Mouse (Mus musculus) hindbrain, embryonic 11.5 days (tissue): ENCODE results near the gene Bcat2. TPM values are rescaled to one million over a fixed set of nuclear protein-coding genes. Genes with fewer than 3 reads are reported as not detected.
A peak's percentile ranks its signal among the peaks of the same experiment; 100 is the strongest.

Source experiments
- ATAC-seq: fragments of 200-750 bp; cut with Nextera tagmentation; 2 replicates; pipeline ENCODE4 v1.8.0; 2017; ENCODE audit warnings: mild to moderate bottlenecking, moderate TSS enrichment, moderate library complexity; ENCODE audit not compliant: low FRiP score
- DNase-seq: peaks from one replicate; pipeline ENCODE4 v3.0.0-alpha.2; 2015; ENCODE audit warnings: low spot score
- H3K27ac ChIP-seq: fragments of 300-500 bp; sonication (generic); 2 replicates; pipeline ENCODE4 v1.5.1; 2014; ENCODE audit warnings: mild to moderate bottlenecking, low read depth, low read length
- H3K27me3 ChIP-seq: fragments of 300-500 bp; sonication (generic); 2 replicates; pipeline ENCODE4 v1.6.1; 2014; ENCODE audit warnings: mild to moderate bottlenecking, low read length, moderate library complexity, mixed read lengths; ENCODE audit not compliant: control insufficient read depth, insufficient read depth
- H3K36me3 ChIP-seq: fragments of 300-500 bp; sonication (generic); 2 replicates; pipeline ENCODE4 v1.6.1; 2014; ENCODE audit warnings: mild to moderate bottlenecking, low read length, moderate library complexity, mixed read lengths; ENCODE audit not compliant: control insufficient read depth, insufficient read depth
- H3K4me1 ChIP-seq: fragments of 300-500 bp; sonication (generic); replicated peaks from 2 replicates; pipeline ENCODE4 v1.6.1; 2014; ENCODE audit warnings: low read length, mixed read lengths; ENCODE audit not compliant: control insufficient read depth, insufficient read depth
- H3K4me2 ChIP-seq: fragments of 300-500 bp; sonication (generic); replicated peaks from 2 replicates; pipeline ENCODE4 v1.6.1; 2014; ENCODE audit warnings: mild to moderate bottlenecking, low read depth, low read length
- H3K4me3 ChIP-seq: fragments of 300-500 bp; sonication (generic); 2 replicates; pipeline ENCODE4 v1.5.1; 2014; ENCODE audit warnings: low read depth, low read length
- H3K9ac ChIP-seq: fragments of 300-500 bp; sonication (generic); 2 replicates; pipeline ENCODE4 v1.6.1; 2014; ENCODE audit warnings: low read depth, low read length
- H3K9me3 ChIP-seq: fragments of 300-500 bp; sonication (generic); 2 replicates; pipeline ENCODE4 v1.6.1; 2016; ENCODE audit warnings: low read length; ENCODE audit not compliant: control insufficient read depth
- WGBS: fragments of 180-500 bp; shearing (Covaris S2); extraction: QIAGEN DNeasy Blood & Tissue Kit; methylation state at CpG from one replicate; pipeline ENCODE4 v1.1.7; 2014; 5-methylcytosine and 5-hydroxymethylcytosine counted together
- polyA plus RNA-seq: library from polyadenylated mRNA; unstranded; fragments of >200 nt; fragmentation: Nextera tagmentation; extraction: Ambion mirVana; gene quantifications from 2 replicates; pipeline ENCODE4 v1.2.1, GENCODE M21; 2014

Gene Bcat2
- polyA plus RNA-seq, 1 experiment from 2014 or later = 31.4 TPM

GRCm38 (mm10) chr7:45634946-45635681 lies 65.2 kb downstream of the Bcat2 start:
- WGBS = 87% methylated on average over 11 of the region's 11 CpGs
- no peak for ATAC-seq
- H3K4me1 ChIP-seq = peaks cover 5% of the 10 kb centered on the region; the same call in 1 of the 2 replicates

GRCm38 (mm10) chr7:45635711-45636688 lies 66.0 kb downstream of the Bcat2 start:
- no peak overlapping the region for H3K4me2 ChIP-seq
- no peaks in the 10 kb centered on the region for H3K36me3 ChIP-seq
- peaks cover 6% of the 10 kb centered on the region; the same call in 1 of the 2 replicates for H3K4me1 ChIP-seq
- H3K27ac ChIP-seq = no peak overlapping the region
- peaks cover 6% of the 10 kb centered on the region; the same call in 1 of the 2 replicates for H3K27me3 ChIP-seq
- H3K4me3 ChIP-seq = no peak overlapping the region
- DNase-seq = no peak
- H3K9ac ChIP-seq = no peak overlapping the region
- WGBS = 81% methylated on average over 15 of the region's 15 CpGs
- H3K9me3 ChIP-seq = no peaks in the 10 kb centered on the region
- ATAC-seq = no peak

More at GRCm38 (mm10) chr7:45634946-45635681, 65.2 kb downstream of the Bcat2 start:
- H3K4me3 ChIP-seq = no peak overlapping the region
- DNase-seq = no peak
- H3K27me3 ChIP-seq = peaks cover 5% of the 10 kb centered on the region; the same call in 1 of the 2 replicates
- H3K9me3 ChIP-seq = no peaks in the 10 kb centered on the region
- no peak overlapping the region for H3K9ac ChIP-seq
- no peak overlapping the region for H3K4me2 ChIP-seq
- H3K27ac ChIP-seq = no peak overlapping the region
- no peaks in the 10 kb centered on the region for H3K36me3 ChIP-seq

DNA sequence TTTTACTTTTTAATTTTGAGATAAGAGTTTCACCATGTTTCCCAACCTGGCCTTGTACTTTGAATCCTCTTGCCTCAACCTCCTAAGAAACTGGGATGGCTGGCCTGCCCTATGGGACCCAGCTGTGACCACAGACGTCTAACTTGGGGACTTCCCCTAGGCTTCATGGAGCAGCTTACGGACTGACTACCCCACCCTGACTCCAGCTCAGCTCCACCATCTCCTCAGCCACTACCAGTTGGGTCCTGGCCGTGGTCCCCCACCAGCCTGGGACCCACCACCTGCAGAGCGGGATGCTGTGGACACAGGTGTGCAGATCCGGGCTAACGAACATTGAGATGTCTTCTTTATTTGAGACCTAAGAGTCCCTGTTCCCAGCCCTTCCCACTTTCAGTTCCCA lies 67.8 kb downstream of the Bcat2 start:
- WGBS = 96% methylated on average over 6 of the region's 6 CpGs
- peaks cover 2% of the 10 kb centered on the region; the same call in 1 of the 2 replicates for H3K27me3 ChIP-seq
- no peak for DNase-seq
- no peak overlapping the region for H3K4me2 ChIP-seq
- no peak for ATAC-seq
- no peak overlapping the region for H3K9ac ChIP-seq
- H3K4me3 ChIP-seq = no peak overlapping the region
- H3K9me3 ChIP-seq = no peaks in the 10 kb centered on the region
- no peak overlapping the region for H3K27ac ChIP-seq
- H3K4me1 ChIP-seq = peaks cover 2% of the 10 kb centered on the region; the same call in 1 of the 2 replicates
- H3K36me3 ChIP-seq = no peaks in the 10 kb centered on the region

DNA sequence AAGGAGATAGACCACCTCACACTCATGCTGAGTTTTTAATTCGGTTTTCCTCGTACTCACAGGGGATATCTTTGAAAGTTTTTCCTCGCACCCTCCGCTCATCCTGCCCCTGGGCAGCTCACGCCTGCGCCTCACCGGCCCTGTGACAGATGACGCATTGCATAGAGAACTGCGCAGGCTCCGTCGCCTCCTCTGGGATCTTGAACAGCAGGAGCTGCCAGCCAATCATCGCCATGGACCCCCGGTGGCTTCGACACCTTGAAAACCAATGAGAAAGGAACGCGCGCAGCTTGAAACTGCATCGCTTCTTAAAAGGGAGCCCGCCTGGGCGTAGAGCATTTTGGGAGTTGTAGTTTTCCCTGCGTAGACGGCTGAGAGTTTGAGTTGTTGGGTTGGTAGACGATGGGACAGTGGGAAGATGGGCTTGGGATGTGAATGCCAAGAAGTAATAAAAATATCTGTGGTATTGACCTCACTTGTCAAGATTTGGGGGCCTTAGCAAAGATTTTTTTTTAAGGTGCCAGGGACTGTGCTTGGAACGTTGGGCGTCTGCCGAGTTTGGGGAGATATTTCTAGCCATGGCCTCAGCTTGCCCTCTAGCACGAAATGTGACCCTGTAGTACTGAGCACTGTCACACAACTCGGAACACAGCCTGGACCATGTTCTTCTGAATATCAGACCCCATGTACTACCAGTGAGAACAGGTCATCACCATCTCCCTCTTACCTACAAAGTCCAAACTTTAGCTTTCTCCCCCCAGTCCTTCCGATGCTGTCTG lies 68.9 kb downstream of the Bcat2 start:
- no peak overlapping the region for H3K27ac ChIP-seq
- H3K4me2 ChIP-seq = peak overlapping the region; percentile 36
- 0 out of 2 replicates have a peak overlapping the region, but pooled peaks have one; percentile 31 for H3K9ac ChIP-seq
- no peaks in the 10 kb centered on the region for H3K36me3 ChIP-seq
- 21% methylated on average over 29 of the region's 29 CpGs for WGBS
- no peaks in the 10 kb centered on the region for H3K9me3 ChIP-seq
- DNase-seq (peak; percentile 97), ATAC-seq (peak; percentile 83)
- H3K4me1 ChIP-seq = peaks cover 2% of the 10 kb centered on the region; the same call in 1 of the 2 replicates
- H3K27me3 ChIP-seq = peaks cover 2% of the 10 kb centered on the region; the same call in 1 of the 2 replicates
- H3K4me3 ChIP-seq = peak overlapping the region; percentile 22

Other genes starting within 250 kb of the Bcat2 start
- gene Trpm4, start 236.4 kb upstream of the Bcat2 start, polyA plus RNA-seq = 5.2 and 6.9 TPM in 2 replicates
- 0.68 and 0.77 TPM in 2 replicates for gene Hrc, start 234.9 kb upstream of the Bcat2 start, polyA plus RNA-seq
- 8.2 and 9.5 TPM in 2 replicates for gene Ppfia3, start 203.1 kb upstream of the Bcat2 start, polyA plus RNA-seq
- 0.92 and 1.7 TPM in 2 replicates for gene Lin7b, start 199.6 kb upstream of the Bcat2 start, polyA plus RNA-seq
- gene Snrnp70, start 174.4 kb upstream of the Bcat2 start, polyA plus RNA-seq = 76.5 and 114 TPM in 2 replicates
- 0.11 TPM in 1 of 2 replicates, not detected in the other for gene Kcna7, start 164.5 kb upstream of the Bcat2 start, polyA plus RNA-seq
- 0.99 and 1.2 TPM in 2 replicates for gene Ntf5, start 156.5 kb upstream of the Bcat2 start, polyA plus RNA-seq
- gene Lhb, start 149.3 kb upstream of the Bcat2 start, polyA plus RNA-seq = 0.47 TPM in 1 of 2 replicates, not detected in the other
- gene Gys1, start 135.3 kb upstream of the Bcat2 start, polyA plus RNA-seq = 29.2 and 30.6 TPM in 2 replicates
- gene Ruvbl2, start 132.1 kb upstream of the Bcat2 start, polyA plus RNA-seq = 168 and 178 TPM in 2 replicates
- gene Ftl1, start 110.3 kb upstream of the Bcat2 start, polyA plus RNA-seq = 5,748 and 5,943 TPM in 2 replicates
- 128 and 196 TPM in 2 replicates for gene Bax, start 103.3 kb upstream of the Bcat2 start, polyA plus RNA-seq
- gene Tulp2, start 88.3 kb upstream of the Bcat2 start, polyA plus RNA-seq = 0.40 and 0.54 TPM in 2 replicates
- not detected in 2 replicates for gene Gm45808, start 83.3 kb upstream of the Bcat2 start, polyA plus RNA-seq
- 2.9 and 4.1 TPM in 2 replicates for gene Dhdh, start 81.3 kb upstream of the Bcat2 start, polyA plus RNA-seq
- 88.6 and 92.7 TPM in 2 replicates for gene Nucb1, start 59.7 kb upstream of the Bcat2 start, polyA plus RNA-seq
- gene Ppp1r15a, start 43.9 kb upstream of the Bcat2 start, polyA plus RNA-seq = 15.1 and 15.7 TPM in 2 replicates
- gene Plekha4, start 43.8 kb upstream of the Bcat2 start, polyA plus RNA-seq = 2.1 and 2.3 TPM in 2 replicates
- 0.45 and 0.46 TPM in 2 replicates for gene Hsd17b14, start 15.3 kb upstream of the Bcat2 start, polyA plus RNA-seq
- not detected in 2 replicates for gene Fgf21, start 45.3 kb downstream of the Bcat2 start, polyA plus RNA-seq
- gene Fut1, start 47.1 kb downstream of the Bcat2 start, polyA plus RNA-seq = not detected in 2 replicates
- 0.12 and 0.18 TPM in 2 replicates for gene Izumo1, start 51.7 kb downstream of the Bcat2 start, polyA plus RNA-seq
- gene Rasip1, start 57.3 kb downstream of the Bcat2 start, polyA plus RNA-seq = 4.9 and 5.1 TPM in 2 replicates
- 1.7 and 2.1 TPM in 2 replicates for gene Mamstr, start 69.8 kb downstream of the Bcat2 start, polyA plus RNA-seq
- 0.06 and 0.27 TPM in 2 replicates for gene Fut2, start 96.2 kb downstream of the Bcat2 start, polyA plus RNA-seq
- gene Ntn5, start 113.9 kb downstream of the Bcat2 start, polyA plus RNA-seq = 0.21 and 0.22 TPM in 2 replicates
- 0.29 and 0.75 TPM in 2 replicates for gene Sec1, start 124.2 kb downstream of the Bcat2 start, polyA plus RNA-seq
- gene Car11, start 129.7 kb downstream of the Bcat2 start, polyA plus RNA-seq = 8.8 and 9.9 TPM in 2 replicates
- gene Dbp, start 134.9 kb downstream of the Bcat2 start, polyA plus RNA-seq = 2.2 and 2.8 TPM in 2 replicates
- gene Rpl18, start 145.3 kb downstream of the Bcat2 start, polyA plus RNA-seq = 904 and 927 TPM in 2 replicates
- 13.6 and 17.6 TPM in 2 replicates for gene Sphk2, start 147.8 kb downstream of the Bcat2 start, polyA plus RNA-seq
- gene Fam83e, start 151.1 kb downstream of the Bcat2 start, polyA plus RNA-seq = 0.80 TPM in 2 replicates
- gene Spaca4, start 155.7 kb downstream of the Bcat2 start, polyA plus RNA-seq = not detected in 2 replicates
- gene Lmtk3, start 213.6 kb downstream of the Bcat2 start, polyA plus RNA-seq = 6.3 and 9.1 TPM in 2 replicates
- 1.4 and 1.9 TPM in 2 replicates for gene Sult2b1, start 214.5 kb downstream of the Bcat2 start, polyA plus RNA-seq
- 211 and 248 TPM in 2 replicates for gene Cyth2, start 244.4 kb downstream of the Bcat2 start, polyA plus RNA-seq